In genomic region chr17:81041662-81042061, GRCm38 (mm10) we compare ENCODE assay signal across 21 mouse cellular contexts. TPM values are rescaled to one million over a fixed set of nuclear protein-coding genes. Genes with fewer than 3 reads are reported as not detected.
A peak's percentile ranks its signal among the peaks of the same experiment; 100 is the strongest.
DNase-seq lines count a peak whose midpoint lies in the region; ATAC-seq and TF ChIP-seq lines count a peak whose summit lies in the region.
"Had no signal": no experiment of that assay in that cellular context is flagged by ENCODE, and none has a peak within 500 bp of the region (broad histone marks: within the 10 kb centered on the region; RNA-seq: fewer than 3 reads in every experiment).

No protein-coding gene starts in this region.

- DNase-seq in MEL (ENCODE audit: low read depth, low spot score) = no peak
- DNase-seq in liver, embryonic 13.5 days = no peak
- DNase-seq in liver, postnatal 0 days = no peak
- no peak for DNase-seq in lung, adult 18-20 months
- DNase-seq in left cerebral cortex, adult 9 months (ENCODE audit: low spot score in 2 of 2) = no peak
- DNase-seq: adrenal gland, postnatal 14 days; cerebellum, adult 2 months; cerebellum, postnatal 10 days; gastrocnemius, postnatal 10 days; heart, postnatal 36 days had no signal

- TF ChIP-seq POLR2A in MEL (IDR thresholded peaks at IDR 0.05; ENCODE audit: control insufficient read depth in 1 of 2, insufficient read depth in 1 of 2, low read depth in 1 of 2, low read length in 2 of 2, poor library complexity in 1 of 2) = no peak

- 0 out of 2 replicates have a peak, but pooled peaks have one; percentile 39 for ATAC-seq in erythroid progenitor cell, adult 5-6 weeks (replicated peaks; ENCODE audit: low FRiP score, poor library complexity, severe bottlenecking)
- ATAC-seq in liver, embryonic 13.5 days (ENCODE audit: low read depth) = peak; percentile 80
- no peak for ATAC-seq in liver, postnatal 0 days
- ATAC-seq in midbrain, embryonic 16.5 days = no peak
- ATAC-seq in kidney, embryonic 15.5 days (replicated peaks; ENCODE audit: low FRiP score) = no peak
- ATAC-seq: activated CD4-positive, CD25-positive, alpha-beta regulatory T cell, adult 4 months; forebrain, embryonic 16.5 days; Patski had no signal

- no peak for TF ChIP-seq CTCF in MEL (IDR thresholded peaks at IDR 0.05 in 2 of 3, conservative IDR thresholded peaks at IDR 0.05 in 1 of 3; ENCODE audit: control insufficient read depth in 1 of 3, insufficient read depth in 1 of 3, low read depth in 2 of 3, low read length in 3 of 3, poor library complexity in 1 of 3, severe bottlenecking in 1 of 3)
- TF ChIP-seq CTCF in liver, postnatal 0 days (IDR thresholded peaks at IDR 0.05; ENCODE audit: low read depth) = no peak

- no peak overlapping the region for H3K27ac ChIP-seq in MEL (ENCODE audit: control insufficient read depth, low read depth, low read length)
- peak overlapping the region; percentile 37; the same call in 1 of the 2 replicates for H3K27ac ChIP-seq in liver, embryonic 13.5 days
- no peak overlapping the region for H3K27ac ChIP-seq in liver, postnatal 0 days (ENCODE audit: low read depth)
- no peak overlapping the region for H3K27ac ChIP-seq in midbrain, embryonic 16.5 days (ENCODE audit: low read length)
- no peak overlapping the region for H3K27ac ChIP-seq in kidney, embryonic 15.5 days
- H3K27ac ChIP-seq: embryonic facial prominence, embryonic 10.5 days; forebrain, embryonic 12.5 days; hindbrain, embryonic 15.5 days had no signal

- H3K27me3 ChIP-seq in MEL (ENCODE audit: control insufficient read depth in 1 of 2, insufficient read depth in 2 of 2, low read length in 2 of 2) = no peaks in the 10 kb centered on the region
- H3K27me3 ChIP-seq in liver, embryonic 13.5 days = no peaks in the 10 kb centered on the region
- H3K27me3 ChIP-seq in liver, postnatal 0 days (ENCODE audit: insufficient read depth, low read length) = no peaks in the 10 kb centered on the region
- H3K27me3 ChIP-seq in midbrain, embryonic 16.5 days (ENCODE audit: control insufficient read depth, insufficient read depth, low read depth, low read length) = no peaks in the 10 kb centered on the region
- H3K27me3 ChIP-seq in kidney, embryonic 15.5 days = no peaks in the 10 kb centered on the region
- H3K27me3 ChIP-seq: forebrain, embryonic 12.5 days; heart, embryonic 12.5 days; hindbrain, embryonic 15.5 days; Patski had no signal

- H3K36me3 ChIP-seq in MEL (ENCODE audit: control insufficient read depth in 1 of 2, insufficient read depth in 2 of 2, low read length in 2 of 2) = peaks cover 15 to 16% of the 10 kb centered on the region in 2 experiments
- H3K36me3 ChIP-seq in liver, embryonic 13.5 days = peaks cover 41% of the 10 kb centered on the region
- H3K36me3 ChIP-seq in liver, postnatal 0 days (replicated peaks; ENCODE audit: insufficient read depth, low read length) = peaks cover 38% of the 10 kb centered on the region
- H3K36me3 ChIP-seq in midbrain, embryonic 16.5 days (ENCODE audit: control insufficient read depth, insufficient read depth, low read length) = no peaks in the 10 kb centered on the region
- peaks cover 73% of the 10 kb centered on the region for H3K36me3 ChIP-seq in kidney, embryonic 15.5 days

- peak in 1 of 2 experiments; percentile 42; a peak in 2 of 4 replicates for TF ChIP-seq EP300 in MEL (IDR thresholded peaks at IDR 0.05; ENCODE audit: low read depth in 1 of 2, low read length in 2 of 2)
- peak; percentile 28; the same call in 1 of the 2 replicates for TF ChIP-seq EP300 in liver, postnatal 0 days (IDR thresholded peaks at IDR 0.05; ENCODE audit: low read depth)

- WGBS in liver, embryonic 13.5 days (ENCODE audit: insufficient replicate concordance) = 25% methylated on average over 2 of the region's 2 CpGs
- WGBS in liver, postnatal 0 days (ENCODE audit: insufficient replicate concordance) = 50% methylated on average over 2 of the region's 2 CpGs
- WGBS in midbrain, embryonic 16.5 days = 93% methylated on average over 2 of the region's 2 CpGs
- 85% methylated on average over 2 of the region's 2 CpGs for WGBS in kidney, embryonic 15.5 days

- no peak overlapping the region for H3K4me3 ChIP-seq in MEL (ENCODE audit: control insufficient read depth in 1 of 2, insufficient read depth in 1 of 2, low read depth in 2 of 2, low read length in 2 of 2)
- no peak overlapping the region for H3K4me3 ChIP-seq in liver, embryonic 13.5 days (replicated peaks)
- no peak overlapping the region for H3K4me3 ChIP-seq in liver, postnatal 0 days (ENCODE audit: low read depth, low read length)
- H3K4me3 ChIP-seq in midbrain, embryonic 16.5 days (ENCODE audit: low read depth, low read length) = no peak overlapping the region
- H3K4me3 ChIP-seq in kidney, embryonic 15.5 days (replicated peaks) = no peak overlapping the region
- H3K4me3 ChIP-seq: embryonic facial prominence, embryonic 10.5 days; erythroblast, embryonic 14.5 days; forebrain, embryonic 12.5 days; heart, embryonic 12.5 days; hindbrain, embryonic 15.5 days had no signal

- H3K9me3 ChIP-seq in MEL (replicated peaks; ENCODE audit: insufficient read depth, low read length) = no peaks in the 10 kb centered on the region
- H3K9me3 ChIP-seq in liver, embryonic 13.5 days (replicated peaks) = no peaks in the 10 kb centered on the region
- no peaks in the 10 kb centered on the region for H3K9me3 ChIP-seq in liver, postnatal 0 days (ENCODE audit: low read length)
- no peaks in the 10 kb centered on the region for H3K9me3 ChIP-seq in midbrain, embryonic 16.5 days (replicated peaks; ENCODE audit: control insufficient read depth, low read length, poor library complexity, severe bottlenecking)
- H3K9me3 ChIP-seq in kidney, embryonic 15.5 days (replicated peaks) = no peaks in the 10 kb centered on the region
- H3K9me3 ChIP-seq: embryonic facial prominence, embryonic 10.5 days; forebrain, embryonic 12.5 days; heart, embryonic 12.5 days; hindbrain, embryonic 15.5 days had no signal

- no peaks in the 10 kb centered on the region for H3K79me2 ChIP-seq in MEL (ENCODE audit: control insufficient read depth, insufficient read depth, low read length, poor library complexity)

- no peak for TF ChIP-seq RAD21 in MEL (IDR thresholded peaks at IDR 0.05; ENCODE audit: low read depth, low read length)

- H3K4me1 ChIP-seq in MEL (ENCODE audit: control insufficient read depth in 1 of 2, insufficient read depth in 2 of 2, low read length in 2 of 2) = peaks cover 5 to 6% of the 10 kb centered on the region in 2 experiments; a peak in 3 of 4 replicates
- peaks cover 48% of the 10 kb centered on the region for H3K4me1 ChIP-seq in liver, embryonic 13.5 days (replicated peaks)
- H3K4me1 ChIP-seq in liver, postnatal 0 days (ENCODE audit: insufficient read depth) = peaks cover 6% of the 10 kb centered on the region; the same call in 1 of the 2 replicates
- H3K4me1 ChIP-seq in midbrain, embryonic 16.5 days (ENCODE audit: control insufficient read depth, insufficient read depth, low read length) = no peaks in the 10 kb centered on the region
- H3K4me1 ChIP-seq in kidney, embryonic 15.5 days = no peaks in the 10 kb centered on the region
- H3K4me1 ChIP-seq: embryonic facial prominence, embryonic 10.5 days; forebrain, embryonic 12.5 days; hindbrain, embryonic 15.5 days had no signal

- no peak overlapping the region for H3K4me2 ChIP-seq in liver, embryonic 13.5 days
- H3K4me2 ChIP-seq in liver, postnatal 0 days (ENCODE audit: low read depth, low read length) = no peak overlapping the region
- no peak overlapping the region for H3K4me2 ChIP-seq in midbrain, embryonic 16.5 days (ENCODE audit: low read length)
- no peak overlapping the region for H3K4me2 ChIP-seq in kidney, embryonic 15.5 days
- H3K4me2 ChIP-seq: forebrain, embryonic 12.5 days; heart, embryonic 12.5 days; hindbrain, embryonic 15.5 days had no signal

- no peak overlapping the region for H3K9ac ChIP-seq in MEL (ENCODE audit: control insufficient read depth, low read depth, low read length, poor library complexity, severe bottlenecking)
- H3K9ac ChIP-seq in liver, embryonic 13.5 days = no peak overlapping the region
- no peak overlapping the region for H3K9ac ChIP-seq in liver, postnatal 0 days (replicated peaks)
- H3K9ac ChIP-seq in midbrain, embryonic 16.5 days (ENCODE audit: low read depth, low read length) = no peak overlapping the region
- H3K9ac ChIP-seq in kidney, embryonic 15.5 days = no peak overlapping the region
- H3K9ac ChIP-seq: forebrain, embryonic 12.5 days; heart, embryonic 12.5 days; hindbrain, embryonic 15.5 days had no signal

TF ChIP-seq in MEL, 35 proteins besides CTCF, POLR2A, EP300 and RAD21 (continues in another document):
- TF ChIP-seq SMC3 (IDR thresholded peaks at IDR 0.05; ENCODE audit: low read depth, low read length) = no peak
- no peak for TF ChIP-seq ZKSCAN1 (IDR thresholded peaks at IDR 0.05; ENCODE audit: low read depth, low read length)
- TF ChIP-seq MAFK (IDR thresholded peaks at IDR 0.05; ENCODE audit: borderline replicate concordance, low read depth, low read length) = no peak
- no peak for TF ChIP-seq MXI1 (IDR thresholded peaks at IDR 0.05; ENCODE audit: low read depth, low read length)
- no peak for TF ChIP-seq JUND (IDR thresholded peaks at IDR 0.05; ENCODE audit: low read depth, low read length)
- TF ChIP-seq CHD1 (IDR thresholded peaks at IDR 0.05; ENCODE audit: low read depth, low read length) = no peak
- TF ChIP-seq MAZ (IDR thresholded peaks at IDR 0.05; ENCODE audit: low read depth, low read length) = no peak
- no peak for TF ChIP-seq POLR2AphosphoS2 (IDR thresholded peaks at IDR 0.05; ENCODE audit: low read length)
- peak; percentile 48; the same call in 1 of the 2 replicates for TF ChIP-seq TCF12 (IDR thresholded peaks at IDR 0.05; ENCODE audit: low read depth, low read length)
- TF ChIP-seq NELFE (IDR thresholded peaks at IDR 0.05; ENCODE audit: low read depth, low read length) = no peak
- TF ChIP-seq SIN3A (IDR thresholded peaks at IDR 0.05; ENCODE audit: low read length) = no peak
- no peak for TF ChIP-seq ZMIZ1 (IDR thresholded peaks at IDR 0.05; ENCODE audit: low read depth, low read length)
- TF ChIP-seq GATA1 (IDR thresholded peaks at IDR 0.05; ENCODE audit: low read depth, low read length) = peak; percentile 42; the same call in 1 of the 2 replicates
- no peak for TF ChIP-seq MAX (IDR thresholded peaks at IDR 0.05; ENCODE audit: low read length)

RNA-seq across cellular contexts. Expression of gene Thumpd2, which starts 23.2 kb away (rescaled TPM):
- total RNA-seq in MEL (2012; rRNA removed) = 15.5 and 15.8 TPM in 2 replicates
- 10 to 100 TPM in 1 of 2 experiments, not detected in 1; 15.1 TPM for polyA plus RNA-seq in MEL (2012; ENCODE audit: insufficient read depth in 1 of 2, insufficient read length in 2 of 2, low read depth in 1 of 2, low replicate concordance in 2 of 2, missing spikeins in 1 of 2)
- 3.6 TPM in 1 of 2 replicates, not detected in the other for total RNA-seq in erythroid progenitor cell, adult 5-6 weeks (2015; ENCODE audit: low replicate concordance)
- total RNA-seq in erythroid progenitor cell, adult 5-6 weeks (2017; ENCODE audit: low replicate concordance) = 1.1 and 5.9 TPM in 2 replicates
- polyA plus RNA-seq in liver, embryonic 13.5 days (2015; fragmentation: Nextera tagmentation; extraction: Ambion mirVana) = 7.8 and 10.5 TPM in 2 replicates
- polyA plus RNA-seq in liver, postnatal 0 days (2015; fragmentation: Nextera tagmentation; extraction: Ambion mirVana) = 4.6 and 5.0 TPM in 2 replicates
- polyA plus RNA-seq in midbrain, embryonic 16.5 days (2015; fragmentation: Nextera tagmentation; extraction: Ambion mirVana) = 6.9 and 7.2 TPM in 2 replicates
- polyA plus RNA-seq in kidney, embryonic 15.5 days (2015; fragmentation: Nextera tagmentation; extraction: Ambion mirVana) = 12.6 and 14.4 TPM in 2 replicates
- polyA plus RNA-seq: erythroblast, embryonic 14.5 days had no signal

Comparison
In these comparisons a context has a peak if more than half of its experiments do, and no peak if none do; other contexts are left out.
1. ATAC-seq: peak in erythroid progenitor cell, adult 5-6 weeks (single experiment) and liver, embryonic 13.5 days (single experiment); none in liver, postnatal 0 days (single experiment), midbrain, embryonic 16.5 days (single experiment) and kidney, embryonic 15.5 days (single experiment).